Mouse (Mus musculus) T-cell, adult 2 months (primary cell): ENCODE results near the gene Btbd19.

Experiments
- DNase-seq: peaks from one replicate; pipeline ENCODE4 v3.0.0; 2022; ENCODE audit warnings: low spot score

Btbd19 gene

GRCm38 (mm10) chr4:117125348-117125909 lies at the start of gene Btbd19:
Gene Btbd19, minus strand, starts transcription at chr4:117125725.
- DNase-seq: no peak

GRCm38 (mm10) chr4:117169936-117170335 lies 44.4 kb upstream of the Btbd19 start:
- DNase-seq: no peak

- DNase-seq: no peak
These were observed 35.7 kb upstream of the Btbd19 start for GRCm38 (mm10) chr4:117161183-117161582.

GRCm38 (mm10) chr4:117159666-117160065 lies 34.1 kb upstream of the Btbd19 start:
- DNase-seq: no peak

GRCm38 (mm10) chr4:117156372-117156771 lies 30.8 kb upstream of the Btbd19 start:
- DNase-seq: no peak

GRCm38 (mm10) chr4:117155792-117156355 lies 30.3 kb upstream of the Btbd19 start, which contains the start of gene Rps8:
Gene Rps8, minus strand, starts transcription at chr4:117156243.
- DNase-seq: peak; percentile 78

GRCm38 (mm10) chr4:117155020-117155791 lies 29.7 kb upstream of the Btbd19 start:
- DNase-seq: no peak

GRCm38 (mm10) chr4:117152714-117153113 lies 27.2 kb upstream of the Btbd19 start:
- no peak for DNase-seq

GRCm38 (mm10) chr4:117151416-117151815 lies 25.9 kb upstream of the Btbd19 start:
- DNase-seq: no peak

- DNase-seq: no peak
These were observed 24.7 kb upstream of the Btbd19 start for GRCm38 (mm10) chr4:117150212-117150733.

GRCm38 (mm10) chr4:117149291-117150211 lies 24.0 kb upstream of the Btbd19 start:
- no peak for DNase-seq

GRCm38 (mm10) chr4:117148815-117149214 lies 23.3 kb upstream of the Btbd19 start:
- DNase-seq: no peak

GRCm38 (mm10) chr4:117148047-117148713 lies 22.7 kb upstream of the Btbd19 start:
- no peak for DNase-seq

- peak; percentile 90 for DNase-seq
These were observed 20.7 kb upstream of the Btbd19 start for GRCm38 (mm10) chr4:117146176-117146575.

- no peak for DNase-seq
These were observed 19.7 kb upstream of the Btbd19 start for GRCm38 (mm10) chr4:117145248-117145647.

- no peak for DNase-seq
These were observed 17.5 kb upstream of the Btbd19 start for GRCm38 (mm10) chr4:117143023-117143422.

GRCm38 (mm10) chr4:117140613-117141012 lies 15.1 kb upstream of the Btbd19 start:
- DNase-seq: no peak

GRCm38 (mm10) chr4:117139217-117139612 lies 13.7 kb upstream of the Btbd19 start:
- DNase-seq: peak; percentile 73

GRCm38 (mm10) chr4:117138295-117139216 lies 13.0 kb upstream of the Btbd19 start:
- DNase-seq: no peak

GRCm38 (mm10) chr4:117136034-117136433 lies 10.5 kb upstream of the Btbd19 start:
- no peak for DNase-seq
